In genomic region chr6:54972111-54972928, GRCm38 (mm10) we compare ENCODE assay signal across 8 mouse cellular contexts. TPM values are rescaled to one million over a fixed set of nuclear protein-coding genes. Genes with fewer than 3 reads are reported as not detected.
DNase-seq lines count a peak whose midpoint lies in the region; ATAC-seq lines count a peak whose summit lies in the region.

Gene Nod1, minus strand, starts transcription at chr6:54972612.

- H3K4me1 ChIP-seq in hindbrain, embryonic 14.5 days (replicated peaks; ENCODE audit: control insufficient read depth, insufficient read depth, low read length): no peaks in the 10 kb centered on the region

- WGBS in hindbrain, embryonic 14.5 days: 3% methylated on average over 53 of the region's 53 CpGs

- no peaks in the 10 kb centered on the region for H3K9me3 ChIP-seq in hindbrain, embryonic 14.5 days (ENCODE audit: control insufficient read depth, low read length)

- H3K27me3 ChIP-seq in hindbrain, embryonic 14.5 days (ENCODE audit: control insufficient read depth, insufficient read depth, low read length): peaks cover 16% of the 10 kb centered on the region; the same call in 1 of the 2 replicates

- peak within 1 kb of the TSS; percentile 33; the same call in 1 of the 2 replicates for H3K27ac ChIP-seq in hindbrain, embryonic 14.5 days

- ATAC-seq in hindbrain, embryonic 14.5 days (ENCODE audit: low FRiP score): peak; percentile 88

- peak; percentile 53 for DNase-seq in MN1 (ENCODE audit: low spot score)
- DNase-seq in cerebellum, postnatal 25 days: peak; percentile 49 to 66
- DNase-seq in gastrocnemius, adult 18-20 months (ENCODE audit: low spot score): peak; percentile 84
- DNase-seq in hindbrain, embryonic 14.5 days (ENCODE audit: low spot score): peak; percentile 44
- peak; percentile 24 to 47 for DNase-seq in layer of hippocampus, postnatal 25 days (ENCODE audit: extremely low spot score in 1 of 2, low spot score in 1 of 2)
- DNase-seq in lung, postnatal 25 days (ENCODE audit: low spot score): peak; percentile 91
- peak; percentile 62 for DNase-seq in retina, embryonic 14.5 days (ENCODE audit: low spot score)
- peak; percentile 68 to 74 for DNase-seq in thymus, postnatal 36 days

- H3K4me2 ChIP-seq in hindbrain, embryonic 14.5 days (replicated peaks): peak within 1 kb of the TSS; percentile 84

- H3K9ac ChIP-seq in hindbrain, embryonic 14.5 days: peak within 1 kb of the TSS; percentile 51

- H3K36me3 ChIP-seq in hindbrain, embryonic 14.5 days (replicated peaks; ENCODE audit: control insufficient read depth, insufficient read depth): no peaks in the 10 kb centered on the region

- peak within 1 kb of the TSS; percentile 44 for H3K4me3 ChIP-seq in hindbrain, embryonic 14.5 days (replicated peaks; ENCODE audit: low read length)

RNA-seq across cellular contexts. Expression of gene Nod1, which starts in this region (rescaled TPM):
- total RNA-seq in gastrocnemius, adult 18-20 months (2021): 1 to 10 TPM; 7.1 to 8.1 TPM
- 2.7 and 3.3 TPM in 2 replicates for polyA plus RNA-seq in hindbrain, embryonic 14.5 days (2014; fragmentation: Nextera tagmentation; extraction: Ambion mirVana)
- 1 to 10 TPM; 5.1 to 5.8 TPM for total RNA-seq in layer of hippocampus, postnatal 25 days (2021)

Comparison
In these comparisons a context has a peak if more than half of its experiments do, and no peak if none do; other contexts are left out.
1. Peak in every context shown above with its lines: DNase-seq, ATAC-seq, H3K4me3 ChIP-seq and H3K27ac ChIP-seq.
2. DNase-seq: peak in every context shown above with its lines; median percentile 91 in lung, postnatal 25 days; 84 in gastrocnemius, adult 18-20 months; 71 in thymus, postnatal 36 days; 62 in retina, embryonic 14.5 days; 58 in cerebellum, postnatal 25 days; 53 in MN1; 44 in hindbrain, embryonic 14.5 days; 36 in layer of hippocampus, postnatal 25 days.